Mouse (Mus musculus): ENCODE measurements around the gene Lrp6.

DNA sequence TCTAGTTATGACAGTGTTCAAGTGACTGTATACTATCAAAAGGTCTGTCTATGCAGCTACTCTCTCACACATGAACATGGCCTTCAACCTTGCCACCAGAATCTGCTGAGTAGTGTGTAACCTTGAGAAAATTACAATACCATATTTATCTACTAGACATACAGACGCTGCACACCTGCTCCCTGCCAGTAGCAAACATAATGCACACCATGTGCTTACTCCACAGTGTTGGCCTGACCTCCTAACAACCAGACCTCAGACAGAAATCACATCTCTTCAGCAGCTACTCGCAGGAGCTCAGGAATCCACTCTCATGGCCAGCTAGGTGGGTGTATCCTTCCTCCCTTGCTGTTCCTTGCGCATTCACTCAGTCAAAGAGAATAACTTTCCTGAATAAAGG is 21.9 kb downstream of the Lrp6 start:
- TF ChIP-seq CTCF (IDR thresholded peaks at IDR 0.05; ENCODE audit: low read depth, low read length) (no peak), GATA1 (IDR thresholded peaks at IDR 0.05; ENCODE audit: borderline replicate concordance, low read length) (no peak), POLR2AphosphoS5 (IDR thresholded peaks at IDR 0.05; ENCODE audit: insufficient replicate concordance, low read depth, low read length) (no peak)
